Mouse (Mus musculus) T-helper 1 cell (primary cell): ENCODE measurements around the gene Ythdf2.
"Not testable (repeated sequence)": the region's sequence is repeated elsewhere in the genome, so short reads cannot be mapped to it uniquely, and the experiment has no call there.

Source experiments
- in situ Hi-C: fragments of 300-600 bp; cut with MboI, MseI; formaldehyde crosslinking; loops from one replicate; pipeline ENCODE4 v1.15.1; 2025; ENCODE audit warnings: high pct_unique_total_duplicates

Gene Ythdf2

DNA sequence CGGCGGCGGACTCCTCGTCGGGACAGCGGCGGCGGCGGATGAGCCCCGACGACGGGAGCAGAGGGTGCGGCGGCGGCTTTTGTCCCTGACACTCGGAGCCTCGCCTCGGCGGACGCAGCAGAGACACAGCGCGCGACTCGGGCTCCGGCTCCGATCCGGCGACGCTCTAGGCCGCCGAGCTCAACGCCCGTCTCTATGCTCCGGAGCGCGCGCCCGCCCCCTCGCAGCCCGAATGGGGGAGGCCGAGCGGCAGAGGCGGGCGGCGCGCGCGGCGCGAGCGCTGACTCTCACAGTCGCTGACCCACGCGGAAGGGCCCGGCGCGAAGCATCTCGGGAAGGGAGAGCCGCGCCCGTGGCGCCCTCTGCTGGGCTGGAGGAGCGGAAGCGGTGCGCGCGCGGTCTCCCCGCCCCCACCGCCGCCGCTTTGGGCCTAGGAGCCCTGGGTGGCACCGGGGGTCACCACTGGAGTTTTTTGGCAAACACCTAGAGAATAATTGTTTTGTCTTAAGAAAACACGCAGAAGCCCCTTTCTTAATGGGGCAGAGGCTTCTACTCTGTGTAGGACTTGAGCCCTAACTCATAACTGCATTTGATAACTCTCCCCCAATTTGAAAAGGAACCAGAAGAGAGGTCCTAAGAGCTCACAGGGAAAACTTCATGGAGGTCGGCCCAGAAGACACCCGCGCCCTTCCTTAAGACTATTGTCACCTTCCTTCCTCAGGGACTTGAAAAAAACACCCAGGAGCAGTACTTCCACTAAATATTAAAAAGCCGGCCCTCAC, at the start of gene Ythdf2:
Gene Ythdf2 (minus strand): TSS at position 351 of the 782 bp plus-strand sequence.
- in situ Hi-C loops = loop anchor here (5.0 kb wide), 1 partner anchor 60 kb away; the partner anchor contains the start of gene Taf12

DNA sequence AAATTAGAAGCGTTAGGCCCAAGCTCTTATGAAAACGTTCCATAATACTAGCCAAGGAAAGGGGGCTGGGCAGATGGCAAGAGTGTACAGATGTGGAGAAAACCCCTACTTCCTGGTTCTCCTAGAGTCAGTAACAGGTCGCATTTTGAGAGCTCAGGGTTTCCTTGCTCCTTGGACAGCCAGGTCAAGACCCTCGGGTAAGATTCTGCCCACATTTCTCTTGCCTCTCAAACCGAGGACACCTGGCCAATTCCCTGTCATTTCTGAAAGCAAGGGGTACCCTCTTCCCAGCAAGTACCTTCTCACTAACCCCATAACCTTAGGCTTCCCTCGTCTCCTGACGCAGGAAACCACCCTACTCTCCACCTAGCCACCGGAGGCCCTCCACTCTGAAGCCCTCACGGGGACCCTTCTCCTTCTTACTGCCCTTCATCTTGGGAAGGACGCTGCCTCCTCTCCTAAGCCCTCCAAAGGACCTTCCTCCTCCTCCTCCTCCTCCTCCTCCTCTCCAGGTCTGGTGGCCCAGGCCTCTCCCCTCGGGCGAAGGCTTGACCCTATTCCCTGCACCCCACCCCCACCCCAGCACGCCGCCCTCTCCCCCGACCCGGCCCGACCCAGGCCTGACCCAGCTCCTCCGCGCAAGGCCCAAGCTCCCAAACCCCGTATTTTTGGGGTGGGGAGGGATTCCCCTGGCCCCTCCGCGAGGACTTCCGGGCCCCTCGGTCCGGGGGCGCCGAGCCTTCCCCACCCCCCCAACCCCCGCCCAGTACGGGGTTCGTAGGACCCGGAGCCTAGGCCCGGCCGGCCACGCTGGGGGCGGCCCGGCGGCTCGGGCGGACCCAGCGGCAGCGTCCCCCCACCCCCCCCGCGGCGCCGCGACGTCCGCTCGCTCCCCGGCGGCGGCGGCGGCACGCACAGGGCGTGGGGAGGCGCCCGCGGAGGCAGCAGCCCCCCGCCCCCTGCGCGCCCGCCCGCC, 48.6 kb upstream of the Ythdf2 start:
- in situ Hi-C loops = no loop called here

DNA sequence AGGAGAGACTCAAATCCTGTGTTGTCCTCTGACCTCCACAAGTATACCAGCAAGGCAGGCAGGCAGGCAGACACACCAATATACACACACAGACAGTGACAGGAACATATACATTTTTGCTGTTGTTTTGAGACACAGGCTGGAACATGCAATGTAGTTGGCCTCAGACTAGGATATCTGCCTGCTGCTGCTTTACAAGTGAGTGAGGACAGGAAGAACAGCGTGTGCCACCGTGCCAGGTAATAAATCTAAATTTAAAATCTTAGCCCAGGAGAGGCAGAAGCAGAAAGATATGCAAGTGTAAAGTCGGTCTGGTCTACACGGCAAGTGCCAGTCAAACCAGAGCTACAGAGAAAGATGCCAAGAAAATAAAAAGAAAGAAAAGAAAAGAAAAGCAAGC, 47.1 kb upstream of the Ythdf2 start:
- in situ Hi-C loops = no loop called here

DNA sequence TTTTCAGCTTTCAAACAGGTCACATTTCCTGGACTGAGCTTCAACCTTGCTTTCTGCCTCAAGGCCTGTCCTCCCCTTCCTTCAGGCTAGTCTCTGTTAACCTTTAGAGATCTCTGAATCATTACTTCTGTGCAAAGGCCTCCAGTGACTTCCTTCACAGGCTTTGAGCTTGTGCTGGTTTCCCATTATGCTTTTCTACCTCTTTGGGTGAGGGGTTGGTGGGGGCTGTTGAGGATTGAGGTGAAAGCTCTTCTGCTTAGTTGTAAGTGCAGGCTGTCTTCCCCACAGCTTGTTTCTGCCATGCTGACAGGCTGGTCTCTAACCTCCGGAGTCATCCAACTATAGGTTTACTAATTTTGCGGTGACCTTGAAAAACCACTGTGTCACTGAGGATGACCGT, 44.3 kb upstream of the Ythdf2 start:
- in situ Hi-C loops = no loop called here

DNA sequence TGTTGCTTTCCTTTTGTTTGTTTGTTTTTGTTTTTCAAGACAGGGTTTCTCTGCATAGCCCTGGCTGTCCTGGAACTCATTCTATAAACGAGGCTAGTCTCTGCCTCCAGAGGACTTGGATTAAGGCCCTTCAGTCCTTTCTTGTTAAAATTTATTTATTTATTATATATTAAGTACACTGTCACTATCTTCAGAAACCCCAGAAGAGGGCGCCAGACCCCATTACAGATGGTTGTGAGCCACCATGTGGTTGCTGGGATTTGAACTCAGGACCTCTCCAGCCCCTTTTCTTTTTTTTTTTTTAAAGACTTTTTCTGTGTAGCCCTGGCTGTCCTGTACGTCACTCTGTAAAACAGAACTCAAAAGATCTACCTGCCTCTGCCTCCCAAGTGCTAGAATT, 42.9 kb upstream of the Ythdf2 start:
- in situ Hi-C loops = no loop called here

DNA sequence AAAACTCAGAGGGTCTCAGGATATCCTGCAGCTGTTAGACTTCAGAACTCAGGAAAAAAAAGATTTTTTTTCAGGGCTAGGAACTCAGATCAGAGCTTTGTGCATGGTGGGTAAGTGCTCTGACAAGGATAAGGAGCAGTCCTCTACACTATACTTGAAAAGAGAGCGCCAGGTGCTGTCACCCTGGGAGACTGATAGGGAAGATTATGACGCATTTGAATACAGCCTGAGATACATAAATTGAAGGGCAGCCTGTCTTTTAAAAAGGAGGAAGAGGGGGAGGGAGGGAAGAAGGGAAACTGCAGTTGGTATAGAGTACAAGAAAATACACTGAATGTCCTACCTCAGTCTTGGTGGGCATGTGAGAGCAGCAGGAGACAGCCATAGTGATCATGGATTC, 41.5 kb upstream of the Ythdf2 start:
- in situ Hi-C loops = no loop called here

DNA sequence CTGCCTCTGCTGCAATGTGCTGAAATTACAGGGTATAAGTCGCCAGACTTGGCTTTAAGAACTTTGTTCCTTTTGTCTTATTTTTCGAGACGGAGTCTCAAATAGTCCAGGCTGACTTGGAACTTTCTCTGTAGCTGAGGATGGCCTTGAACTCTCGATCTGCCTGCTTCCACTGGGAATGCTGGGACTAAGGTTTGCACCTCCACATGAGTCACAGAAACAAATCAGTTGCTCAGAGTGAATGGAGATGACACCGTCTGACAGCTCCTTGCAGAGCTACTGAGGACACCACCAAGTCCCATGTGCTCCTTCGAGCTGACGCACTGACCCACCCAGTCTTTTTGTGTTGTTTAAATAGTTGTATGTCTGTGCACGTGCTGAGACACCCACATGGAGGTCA, 41.0 kb upstream of the Ythdf2 start:
- in situ Hi-C loops = no loop called here

DNA sequence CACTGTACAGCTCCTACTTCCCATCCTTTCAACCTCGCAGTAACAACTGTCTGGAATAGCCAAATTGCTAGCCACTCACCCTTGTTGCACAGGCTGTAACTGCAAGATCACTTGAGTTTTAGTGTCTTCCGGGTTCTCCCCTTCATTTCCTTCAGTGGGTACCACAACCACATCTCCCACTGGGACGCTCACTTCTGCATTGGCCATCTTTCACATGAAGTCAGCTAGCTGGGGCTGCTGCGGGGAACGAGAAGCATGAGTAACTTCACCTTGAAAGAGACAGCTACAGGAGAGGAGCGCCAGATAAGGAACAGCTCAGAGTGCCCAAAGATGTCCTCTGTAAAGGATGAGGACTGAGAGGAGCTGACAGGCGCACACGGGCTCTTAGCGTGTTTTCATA, 39.5 kb upstream of the Ythdf2 start:
- in situ Hi-C loops = no loop called here

DNA sequence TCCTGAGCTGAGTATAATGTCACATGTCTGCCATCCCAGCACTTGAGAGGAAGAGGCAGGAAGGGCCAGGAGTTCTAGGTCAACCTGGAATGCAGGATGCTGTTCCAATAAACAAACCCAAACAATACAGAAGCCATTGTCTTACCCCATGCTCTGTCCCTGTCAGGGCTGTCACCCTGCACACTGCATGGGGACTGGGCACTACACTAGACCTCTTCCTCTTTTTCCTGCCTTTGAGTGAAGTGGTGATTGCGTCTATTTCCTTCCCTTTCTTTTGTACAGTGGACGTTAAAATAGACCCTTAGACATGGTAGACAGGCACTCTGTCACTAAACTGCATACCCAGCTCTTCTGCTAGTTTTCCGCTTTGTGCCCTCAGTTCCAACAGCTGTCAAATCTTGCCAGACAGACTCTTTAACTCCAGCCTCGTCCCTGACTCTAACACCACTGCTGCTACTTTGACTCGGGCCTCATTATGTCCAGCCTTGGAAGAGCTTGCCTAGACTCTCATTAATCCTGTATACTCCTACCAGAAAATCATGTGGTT, 35.4 kb upstream of the Ythdf2 start:
- in situ Hi-C loops = no loop called here

DNA sequence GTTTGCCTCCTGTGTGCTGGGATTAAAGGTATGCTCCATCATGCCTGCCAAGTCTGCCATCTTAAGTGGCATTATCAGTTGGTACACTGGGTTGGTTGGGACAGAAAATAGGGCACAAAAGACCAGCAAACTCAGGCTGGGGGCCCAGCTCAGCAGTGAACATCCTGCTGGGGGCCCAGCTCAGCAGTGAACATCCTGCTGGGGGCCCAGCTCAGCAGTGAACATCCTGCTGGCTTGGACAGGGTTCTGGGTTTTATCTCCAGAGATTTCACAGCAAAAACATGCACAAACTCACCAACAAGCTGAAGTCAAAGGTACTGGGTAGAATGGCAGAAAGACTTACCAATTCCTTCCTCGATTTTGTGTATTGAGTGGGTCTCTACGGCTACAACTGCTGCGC, 33.5 kb upstream of the Ythdf2 start:
- in situ Hi-C loops = no loop called here

DNA sequence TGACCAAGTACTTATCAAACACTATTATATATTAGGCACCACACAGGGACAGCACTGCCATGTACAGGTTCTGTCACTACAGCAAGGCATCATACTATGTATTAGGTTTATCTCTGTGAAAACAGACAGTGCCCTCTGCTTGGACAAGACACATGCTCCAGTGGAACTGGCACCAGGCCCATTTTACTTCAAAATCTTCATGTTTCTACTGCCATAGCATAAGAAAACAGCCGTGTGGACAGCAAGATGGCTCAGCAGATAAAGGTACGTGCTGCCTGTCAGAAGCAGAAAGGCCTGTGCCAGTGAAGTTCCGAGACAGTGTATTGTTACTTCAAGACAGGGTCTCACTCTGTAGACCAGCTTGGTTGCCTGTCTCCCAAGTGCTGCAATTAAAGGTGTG, 29.1 kb upstream of the Ythdf2 start:
- in situ Hi-C loops = no loop called here

DNA sequence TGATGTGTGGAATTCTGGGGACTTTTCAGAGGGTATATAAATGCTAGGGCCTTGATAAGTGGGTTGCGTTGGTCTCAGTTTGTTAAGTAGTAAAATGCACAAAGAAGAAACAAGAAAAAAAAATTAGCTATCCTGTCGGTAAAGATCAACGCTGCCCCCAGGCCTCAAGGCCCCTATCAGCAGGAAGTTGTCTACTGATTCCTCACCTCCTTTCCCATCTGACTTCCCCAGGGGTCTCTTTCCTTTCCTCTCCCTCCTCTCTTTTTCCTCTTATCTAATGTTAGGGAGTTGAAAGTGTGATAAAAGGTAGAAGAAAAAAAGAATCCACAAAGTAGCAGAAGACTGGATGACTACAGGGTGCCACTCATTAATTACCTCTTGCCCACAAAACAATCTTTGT, 28.3 kb upstream of the Ythdf2 start:
- in situ Hi-C loops = no loop called here

DNA sequence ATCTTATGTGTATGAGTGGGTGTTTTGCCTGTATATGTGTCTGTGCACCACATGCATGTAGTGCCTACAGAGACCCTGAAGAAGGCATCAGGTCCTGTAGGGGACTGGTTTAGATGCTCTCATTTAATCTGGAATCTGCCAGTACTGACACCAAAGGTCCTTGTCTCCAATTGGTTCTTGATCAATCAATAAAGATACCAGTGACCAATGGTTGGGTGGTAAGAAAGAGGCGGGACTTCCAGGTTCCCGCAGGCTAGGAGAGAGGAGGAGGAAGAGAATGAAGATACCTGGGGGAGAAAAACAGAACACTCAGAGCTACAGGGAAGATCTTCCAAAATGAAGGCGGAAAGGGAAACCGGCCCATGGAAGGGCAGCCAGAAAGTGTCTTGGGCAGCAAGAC, 26.3 kb upstream of the Ythdf2 start:
- in situ Hi-C loops = no loop called here

DNA sequence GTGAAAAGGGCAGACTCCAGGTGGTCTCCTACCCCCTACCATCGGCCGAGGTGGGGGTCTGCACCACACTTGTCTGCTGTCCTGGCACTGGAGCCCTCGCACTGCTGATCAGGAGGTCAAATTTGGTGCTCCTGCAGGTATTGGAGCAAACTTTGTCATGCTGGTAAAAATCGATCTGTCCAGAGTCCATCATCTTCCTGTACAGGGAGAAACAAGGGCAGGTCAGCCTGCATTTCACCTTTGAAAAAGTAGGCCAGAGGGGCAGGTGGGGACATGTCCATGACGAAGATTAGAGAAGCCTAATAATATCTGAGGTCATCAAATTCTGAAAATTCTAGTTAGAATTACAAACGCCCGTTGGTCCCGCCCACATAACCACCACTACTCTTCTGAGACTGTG, 22.6 kb upstream of the Ythdf2 start:
- in situ Hi-C loops = no loop called here

DNA sequence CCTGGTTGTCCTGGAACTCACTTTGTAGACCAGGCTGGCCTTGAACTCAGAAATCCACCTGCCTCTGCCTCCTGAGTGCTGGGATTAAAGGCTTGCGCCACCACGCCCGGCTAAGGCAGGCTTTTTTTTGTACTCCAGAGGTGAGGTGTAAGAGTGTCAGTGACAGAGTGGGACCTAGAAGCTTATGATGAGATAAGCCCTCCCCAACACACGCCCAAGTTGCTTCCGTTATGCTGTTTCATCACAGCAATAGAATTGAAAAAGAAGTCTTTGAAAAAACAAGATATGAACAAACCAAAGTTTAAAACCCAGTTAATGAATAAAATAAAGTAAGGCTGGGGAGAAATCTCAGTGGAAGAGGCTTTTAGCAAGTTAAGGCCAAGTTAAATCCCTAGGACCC, 18.3 kb upstream of the Ythdf2 start:
- in situ Hi-C loops = no loop called here

DNA sequence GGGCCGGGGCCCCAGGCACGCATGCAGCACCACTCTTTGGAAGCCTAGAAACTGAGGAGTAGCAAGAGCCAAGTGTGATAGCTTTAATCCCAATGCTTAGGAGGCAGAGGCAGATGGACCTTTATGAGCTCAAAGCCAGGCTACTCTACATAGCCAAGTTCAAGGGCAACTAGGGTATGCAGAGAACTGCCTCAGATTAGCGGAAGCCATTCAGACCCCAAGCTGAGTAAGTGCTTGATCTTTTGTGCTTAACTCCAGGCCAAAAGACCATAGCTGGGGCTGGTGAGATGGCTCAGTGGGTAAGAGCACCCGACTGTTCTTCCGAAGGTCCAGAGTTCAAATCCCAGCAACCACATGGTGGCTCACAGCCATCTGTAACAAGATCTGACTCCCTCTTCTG, 9.9 kb upstream of the Ythdf2 start:
- in situ Hi-C loops = not testable (repeated sequence)

DNA sequence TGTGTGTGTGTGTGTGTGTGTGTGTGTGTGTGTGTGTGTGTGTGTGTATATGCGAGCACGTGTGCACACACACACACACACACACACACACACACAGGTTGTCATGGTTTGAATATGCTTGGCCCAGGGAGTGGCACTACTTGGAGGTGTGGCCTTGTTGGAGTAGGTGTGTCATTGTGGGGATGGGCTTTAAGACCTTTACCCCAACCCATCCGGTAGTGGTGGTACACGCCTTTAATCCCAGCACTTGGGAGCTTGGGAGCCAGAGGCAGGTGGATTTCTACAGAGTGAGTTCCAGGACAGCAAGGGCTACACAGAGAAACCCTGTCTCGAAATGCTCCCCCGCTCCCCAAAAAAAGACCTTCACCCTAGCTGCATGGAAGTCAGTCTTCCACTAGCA, 6.3 kb upstream of the Ythdf2 start:
- in situ Hi-C loops = not testable (repeated sequence)

DNA sequence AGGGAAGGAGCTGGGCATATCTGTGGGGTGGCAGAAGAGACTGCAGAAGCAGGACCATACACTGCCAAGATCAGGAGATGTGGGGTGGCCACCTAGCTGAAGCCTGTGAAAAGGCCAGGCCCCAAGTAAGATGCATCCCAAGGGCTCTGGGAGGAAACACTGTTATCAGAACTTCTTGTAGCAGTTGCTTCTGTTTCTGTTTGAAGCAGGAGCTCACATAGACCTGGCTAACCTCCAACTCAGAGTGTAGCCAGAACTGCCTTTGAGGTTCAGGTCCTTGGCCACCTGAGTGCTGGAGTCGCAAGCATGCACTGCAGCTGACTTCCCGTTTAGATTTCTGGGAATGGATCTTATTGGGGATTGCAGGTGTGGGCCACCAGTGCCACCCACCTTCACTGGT, 5.7 kb upstream of the Ythdf2 start:
- in situ Hi-C loops = no loop called here

DNA sequence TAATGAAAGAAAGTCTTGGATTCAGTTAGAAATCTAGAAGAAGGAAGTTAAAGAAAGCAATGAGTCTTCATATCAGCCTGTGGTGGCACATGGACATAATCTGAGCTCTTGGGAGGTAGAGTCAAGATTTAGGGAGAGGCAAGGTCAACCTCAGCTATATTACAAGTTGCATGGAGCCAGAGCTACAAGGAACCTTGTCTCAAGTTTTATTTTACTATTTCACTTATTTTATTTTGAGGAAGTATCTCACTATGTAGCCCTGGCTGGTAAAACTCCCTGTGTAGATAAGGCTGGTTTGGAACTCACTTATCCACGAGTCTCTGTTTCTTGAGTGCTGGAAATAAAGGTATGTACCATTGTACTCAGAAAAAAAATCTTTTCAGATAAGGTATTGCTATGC, 4.5 kb upstream of the Ythdf2 start:
- in situ Hi-C loops = no loop called here

DNA sequence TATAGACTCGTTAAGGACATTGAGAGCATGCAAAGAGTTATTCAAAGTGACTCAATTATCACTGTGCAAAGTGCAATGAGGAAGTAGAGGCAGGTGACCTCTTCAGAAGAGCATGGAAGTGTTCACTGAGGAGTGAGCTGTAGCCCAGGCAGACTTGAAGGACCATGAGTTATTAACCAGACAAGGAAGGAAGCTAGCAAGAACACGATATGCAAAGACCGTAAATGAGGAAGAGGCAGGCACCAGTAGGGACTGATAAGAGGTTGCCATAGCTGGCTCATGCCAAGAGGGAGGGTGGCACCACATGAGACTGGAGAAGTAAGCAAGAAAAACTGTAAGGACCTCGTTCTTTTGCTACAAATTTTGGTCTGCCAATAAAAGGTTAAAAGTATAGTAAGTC, 2.7 kb upstream of the Ythdf2 start:
- in situ Hi-C loops = loop anchor here (5.0 kb wide), 1 partner anchor 57 kb away; the partner anchor contains the start of gene Taf12

DNA sequence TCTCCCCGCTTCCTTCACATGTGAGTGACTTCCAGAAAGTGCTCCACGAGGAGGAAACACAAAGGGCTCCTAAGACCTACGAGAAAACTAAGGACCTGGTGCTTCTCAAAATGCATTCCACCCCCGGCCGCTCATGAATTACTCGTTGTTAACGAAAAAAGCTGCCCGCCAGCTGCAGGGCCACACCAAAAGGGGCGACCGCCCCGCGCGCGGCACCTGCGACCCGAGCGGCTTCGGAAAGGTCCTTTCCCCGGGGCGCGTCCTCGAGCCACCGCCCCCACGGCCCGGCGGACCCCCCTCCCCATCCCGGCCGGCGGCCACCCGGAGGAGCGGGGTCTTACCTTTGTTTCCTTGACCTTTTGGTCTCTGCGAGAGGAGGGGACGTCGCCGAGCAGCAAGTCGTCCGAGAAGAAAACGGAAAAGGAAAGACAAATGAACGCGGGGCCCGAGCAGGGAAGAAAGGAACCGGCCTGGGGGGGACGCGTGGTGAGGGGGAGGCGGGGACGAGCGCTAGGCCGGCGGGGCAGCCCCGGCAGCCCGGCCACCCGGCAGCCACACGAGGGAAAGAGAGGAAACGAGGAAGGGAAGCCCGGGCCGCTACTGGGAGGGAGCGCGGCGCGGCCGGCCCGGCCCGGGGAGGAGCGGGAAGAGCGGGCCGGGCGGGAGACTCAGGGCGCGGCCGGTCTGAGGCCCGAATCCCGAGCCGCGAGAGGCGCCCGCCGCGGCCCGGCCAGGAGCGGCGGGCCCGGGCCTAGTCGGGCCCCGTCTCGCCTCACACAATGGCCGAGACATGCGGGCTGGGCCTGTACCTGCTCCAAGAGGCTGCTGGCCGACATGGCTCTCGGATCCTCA, 786 bp downstream of the Ythdf2 start:
- in situ Hi-C loops = loop anchor here (5.0 kb wide), 1 partner anchor 61 kb away; the partner anchor contains the start of gene Taf12
